Mouse (Mus musculus): Measurements from ENCODE around the gene Ier3. TPM values are rescaled to one million over a fixed set of nuclear protein-coding genes. Genes with fewer than 3 reads are reported as not detected.

The Ier3 gene
- polyA plus RNA-seq, 1 experiment from 2014 or later: 205 TPM

DNA sequence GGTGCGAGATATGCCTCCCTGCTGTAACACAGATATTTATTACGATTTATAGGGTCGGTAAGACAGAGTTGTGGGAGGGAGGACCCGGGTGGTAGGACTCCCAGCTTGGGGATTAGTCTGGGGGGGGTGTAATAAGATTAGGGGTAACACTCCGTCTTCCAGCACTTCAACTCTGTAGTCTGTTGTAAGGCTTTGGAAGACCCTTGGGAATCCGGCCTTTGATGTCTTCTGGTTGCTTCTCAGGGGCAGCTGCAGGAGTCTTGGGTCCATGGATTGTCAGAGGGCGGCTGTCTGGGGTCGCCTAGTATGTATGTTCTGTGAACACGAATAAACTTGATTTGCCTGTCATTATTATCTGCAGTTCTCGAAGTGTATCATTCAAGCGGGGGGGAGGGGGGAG lies 1.1 kb downstream of the Ier3 start:
- ATAC-seq (no peak), DNase-seq (ENCODE audit: low spot score) (no peak)
- H3K4me3 ChIP-seq (ENCODE audit: low read depth, low read length): peak overlapping the region; percentile 79
- 0 out of 2 replicates have a peak, but pooled peaks cover 9% of the 10 kb centered on the region for H3K36me3 ChIP-seq (ENCODE audit: insufficient read depth, low read length)
- WGBS: 1% methylated on average over 11 of the region's 11 CpGs
- H3K4me2 ChIP-seq (replicated peaks; ENCODE audit: low read depth, low read length): peak overlapping the region; percentile 77
- H3K27ac ChIP-seq (ENCODE audit: low read length): peak overlapping the region; percentile 95
- no peaks in the 10 kb centered on the region for H3K27me3 ChIP-seq (replicated peaks; ENCODE audit: insufficient read depth, low read length)
- H3K9ac ChIP-seq (replicated peaks; ENCODE audit: low read depth): peak overlapping the region; percentile 80
- TF ChIP-seq EP300 (IDR thresholded peaks at IDR 0.05): no peak
- no peak for TF ChIP-seq CTCF (IDR thresholded peaks at IDR 0.05)
- no peaks in the 10 kb centered on the region for H3K9me3 ChIP-seq (ENCODE audit: low read length)
- H3K4me1 ChIP-seq (ENCODE audit: insufficient read depth, low read depth, low read length): 0 out of 2 replicates have a peak, but pooled peaks cover 9% of the 10 kb centered on the region

DNA sequence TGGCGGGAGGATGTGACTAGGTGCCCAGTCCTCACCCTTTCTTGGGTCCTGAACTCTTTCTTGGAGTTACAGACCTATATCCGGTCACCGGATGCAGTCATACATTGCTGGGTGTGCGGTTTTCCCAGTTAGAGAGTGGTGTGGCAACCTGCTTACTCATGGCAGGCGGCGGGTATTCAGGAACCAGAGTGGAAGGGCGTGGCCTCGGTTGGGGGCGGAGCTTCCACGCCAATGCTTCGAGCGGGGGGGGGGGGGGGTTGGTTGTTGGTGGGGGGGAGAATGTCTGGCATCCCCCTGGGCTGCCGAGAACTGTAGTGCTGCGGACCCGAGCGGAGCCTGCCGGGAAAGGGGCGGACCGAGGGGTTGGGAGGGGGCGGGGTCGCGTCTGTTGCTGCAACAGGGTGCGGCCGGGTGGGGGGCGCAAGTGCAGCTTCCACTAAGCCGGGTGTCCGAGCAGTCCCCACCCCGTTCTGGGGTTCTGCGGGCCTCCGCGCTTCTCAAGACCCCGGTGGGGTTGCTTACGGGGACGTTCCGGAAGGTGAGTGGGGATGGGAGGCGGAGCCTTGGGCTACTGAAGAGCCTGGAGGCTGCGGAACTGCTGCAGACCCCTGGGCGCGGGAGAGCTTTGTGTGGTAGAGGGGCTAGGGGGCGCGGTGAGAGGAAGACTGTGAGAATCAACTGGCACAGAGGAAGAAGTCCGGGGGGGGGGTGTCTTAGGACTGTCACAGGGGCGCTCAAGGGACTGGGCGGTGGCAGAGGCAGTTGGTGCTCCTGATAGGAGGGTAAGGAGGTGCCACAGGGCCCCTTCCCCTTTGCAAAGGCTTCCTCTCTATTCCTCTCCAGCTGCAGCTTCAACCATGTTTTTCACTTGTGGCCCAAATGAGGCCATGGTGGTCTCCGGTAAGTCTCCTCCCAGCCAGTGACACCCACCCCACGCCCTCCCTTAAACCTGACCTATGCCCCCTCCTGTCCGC lies 1.8 kb downstream of the Ier3 start, which contains the start of gene Flot1:
Gene Flot1, plus strand, starts transcription at position 267 of the 974 bp plus-strand sequence.
- TF ChIP-seq CTCF (IDR thresholded peaks at IDR 0.05): no peak
- 0 out of 2 replicates have a peak, but pooled peaks have one; percentile 48 for TF ChIP-seq EP300 (IDR thresholded peaks at IDR 0.05)
- H3K9ac ChIP-seq (replicated peaks; ENCODE audit: low read depth): peak within 1 kb of the TSS; percentile 80
- no peaks in the 10 kb centered on the region for H3K27me3 ChIP-seq (replicated peaks; ENCODE audit: insufficient read depth, low read length)
- DNase-seq (ENCODE audit: low spot score): peak; percentile 99
- H3K4me2 ChIP-seq (replicated peaks; ENCODE audit: low read depth, low read length): peak within 1 kb of the TSS; percentile 77
- peaks cover 11% of the 10 kb centered on the region; the same call in 1 of the 2 replicates for H3K36me3 ChIP-seq (ENCODE audit: insufficient read depth, low read length)
- peak within 1 kb of the TSS; percentile 95 for H3K27ac ChIP-seq (ENCODE audit: low read length)
- 1% methylated on average over 46 of the region's 47 CpGs for WGBS
- 0 out of 2 replicates have a peak, but pooled peaks cover 9% of the 10 kb centered on the region for H3K4me1 ChIP-seq (ENCODE audit: insufficient read depth, low read depth, low read length)
- H3K9me3 ChIP-seq (ENCODE audit: low read length): no peaks in the 10 kb centered on the region
- peak; percentile 87 for ATAC-seq
- H3K4me3 ChIP-seq (ENCODE audit: low read depth, low read length): peak within 1 kb of the TSS; percentile 79

DNA sequence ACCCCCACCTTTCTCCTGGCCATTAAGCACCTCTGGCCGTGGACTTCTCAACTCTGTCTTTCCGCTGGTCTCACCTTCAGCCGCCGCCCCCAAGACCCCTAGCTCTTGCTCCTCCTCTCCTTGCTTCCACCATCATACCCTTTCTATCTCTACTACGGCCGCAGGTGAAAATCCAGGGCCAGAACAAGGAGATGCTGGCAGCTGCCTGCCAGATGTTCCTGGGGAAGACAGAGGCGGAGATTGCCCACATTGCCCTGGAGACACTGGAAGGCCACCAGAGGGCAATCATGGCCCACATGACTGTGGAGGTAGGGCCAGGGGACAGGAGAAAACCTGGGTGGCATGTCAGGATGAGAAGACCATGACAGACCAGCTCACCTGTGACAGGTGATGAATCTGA lies 2.9 kb downstream of the Ier3 start:
- Histone ChIP-seq H3K27me3 (replicated peaks; ENCODE audit: insufficient read depth, low read length) (no peaks in the 10 kb centered on the region), H3K36me3 (ENCODE audit: insufficient read depth, low read length) (peaks cover 12% of the 10 kb centered on the region; the same call in 1 of the 2 replicates), H3K4me1 (ENCODE audit: insufficient read depth, low read depth, low read length) (0 out of 2 replicates have a peak, but pooled peaks cover 9% of the 10 kb centered on the region), H3K4me3 (ENCODE audit: low read depth, low read length) (peak overlapping the region; percentile 79; the same call in 1 of the 2 replicates), H3K9ac (replicated peaks; ENCODE audit: low read depth) (0 out of 2 replicates have a peak overlapping the region, but pooled peaks have one; percentile 8), H3K9me3 (ENCODE audit: low read length) (no peaks in the 10 kb centered on the region), H3K27ac (ENCODE audit: low read length) (peak overlapping the region; percentile 95; the same call in 1 of the 2 replicates), H3K4me2 (replicated peaks; ENCODE audit: low read depth, low read length) (peak overlapping the region; percentile 77)
- WGBS: 64% methylated on average over 7 of the region's 7 CpGs
- DNase-seq (ENCODE audit: low spot score) (no peak), ATAC-seq (no peak)
- TF ChIP-seq EP300 (IDR thresholded peaks at IDR 0.05) (no peak), CTCF (IDR thresholded peaks at IDR 0.05) (peak; percentile 65)

DNA sequence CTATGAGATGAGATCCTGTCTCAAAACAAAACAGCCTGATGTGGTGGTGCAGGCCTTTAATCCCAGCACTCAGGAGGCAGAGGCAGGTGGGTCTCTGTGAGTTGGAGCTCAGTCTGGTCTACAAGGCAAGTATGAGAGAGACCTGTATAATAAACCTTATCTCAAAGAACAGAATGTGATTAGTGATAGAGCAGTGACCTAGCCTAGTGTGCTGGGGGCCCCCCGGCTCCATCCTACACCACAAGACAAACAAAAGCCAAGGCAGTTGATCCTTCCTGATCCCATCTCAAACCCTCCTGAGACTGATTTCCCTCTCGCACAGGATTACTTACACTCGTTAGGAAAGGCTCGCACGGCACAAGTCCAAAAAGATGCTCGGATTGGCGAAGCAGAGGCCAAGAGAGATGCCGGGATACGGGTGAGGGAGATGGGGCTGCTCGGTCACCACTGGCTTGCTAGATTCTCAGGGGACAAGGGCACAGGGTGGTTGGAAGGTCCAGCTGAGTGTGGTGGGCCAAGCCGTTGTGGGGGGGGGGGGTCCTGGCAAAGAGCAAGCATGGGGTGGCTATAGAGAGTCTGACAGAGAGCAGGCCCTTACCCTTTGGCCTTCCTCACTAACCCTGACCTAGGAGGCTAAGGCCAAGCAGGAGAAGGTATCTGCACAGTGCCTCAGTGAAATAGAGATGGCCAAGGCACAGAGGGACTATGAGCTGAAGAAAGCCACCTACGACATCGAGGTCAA lies 3.8 kb downstream of the Ier3 start:
- 94% methylated on average over 13 of the region's 13 CpGs for WGBS
- DNase-seq (ENCODE audit: low spot score) (no peak), ATAC-seq (no peak)
- Histone ChIP-seq H3K9me3 (ENCODE audit: low read length) (no peaks in the 10 kb centered on the region), H3K4me3 (ENCODE audit: low read depth, low read length) (no peak overlapping the region), H3K4me2 (replicated peaks; ENCODE audit: low read depth, low read length) (no peak overlapping the region), H3K27ac (ENCODE audit: low read length) (no peak overlapping the region), H3K36me3 (ENCODE audit: insufficient read depth, low read length) (peaks cover 12% of the 10 kb centered on the region; the same call in 1 of the 2 replicates), H3K4me1 (ENCODE audit: insufficient read depth, low read depth, low read length) (0 out of 2 replicates have a peak, but pooled peaks cover 9% of the 10 kb centered on the region), H3K27me3 (replicated peaks; ENCODE audit: insufficient read depth, low read length) (no peaks in the 10 kb centered on the region), H3K9ac (replicated peaks; ENCODE audit: low read depth) (no peak overlapping the region)
- TF ChIP-seq CTCF (IDR thresholded peaks at IDR 0.05) (no peak), EP300 (IDR thresholded peaks at IDR 0.05) (no peak)

DNA sequence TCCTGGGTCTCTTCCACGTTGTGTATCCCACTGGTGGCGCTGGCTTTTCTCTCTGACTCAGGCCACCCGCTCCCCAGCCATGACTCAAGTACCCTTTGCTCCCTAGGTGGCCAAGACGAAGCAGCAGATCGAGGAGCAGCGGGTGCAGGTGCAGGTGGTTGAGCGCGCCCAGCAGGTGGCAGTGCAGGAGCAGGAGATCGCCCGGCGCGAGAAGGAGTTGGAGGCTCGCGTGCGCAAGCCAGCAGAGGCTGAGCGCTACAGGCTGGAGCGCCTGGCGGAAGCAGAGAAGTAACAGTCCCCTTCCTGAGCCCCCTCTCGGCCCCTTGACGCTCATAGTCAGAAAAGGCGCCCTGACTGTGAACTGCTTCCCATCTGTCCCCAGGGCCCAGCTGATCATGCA lies 8.3 kb downstream of the Ier3 start:
- ATAC-seq (peak; percentile 90), DNase-seq (ENCODE audit: low spot score) (peak; percentile 94)
- no peaks in the 10 kb centered on the region for H3K27me3 ChIP-seq (replicated peaks; ENCODE audit: insufficient read depth, low read length)
- no peak for TF ChIP-seq EP300 (IDR thresholded peaks at IDR 0.05)
- peak; percentile 96 for TF ChIP-seq CTCF (IDR thresholded peaks at IDR 0.05)
- no peaks in the 10 kb centered on the region for H3K4me1 ChIP-seq (ENCODE audit: insufficient read depth, low read depth, low read length)
- H3K9me3 ChIP-seq (ENCODE audit: low read length): no peaks in the 10 kb centered on the region
- no peak overlapping the region; the same call in 1 of the 2 replicates for H3K27ac ChIP-seq (ENCODE audit: low read length)
- no peak overlapping the region for H3K9ac ChIP-seq (replicated peaks; ENCODE audit: low read depth)
- H3K36me3 ChIP-seq (ENCODE audit: insufficient read depth, low read length): peaks cover 35% of the 10 kb centered on the region
- WGBS: 2% methylated on average over 21 of the region's 21 CpGs
- no peak overlapping the region for H3K4me3 ChIP-seq (ENCODE audit: low read depth, low read length)
- no peak overlapping the region for H3K4me2 ChIP-seq (replicated peaks; ENCODE audit: low read depth, low read length)

Measured in lung, postnatal 0 days (tissue).